Mouse (Mus musculus): ENCODE results near the gene Nfyc. TPM values are rescaled to one million over a fixed set of nuclear protein-coding genes. Genes with fewer than 3 reads are reported as not detected.
A peak's percentile ranks its signal among the peaks of the same experiment; 100 is the strongest.

Nfyc gene
- polyA plus RNA-seq, 1 experiment, result 105 TPM

- no peaks in the 10 kb centered on the region for H3K27me3 ChIP-seq (ENCODE audit: control insufficient read depth, insufficient read depth, low read length)
Measured at GRCm38 (mm10) chr4:120725516-120726090, 105.8 kb downstream of the Nfyc start.

GRCm38 (mm10) chr4:120721574-120721973, 109.8 kb downstream of the Nfyc start:
- no peak for TF ChIP-seq POLR2A (IDR thresholded peaks at IDR 0.05; ENCODE audit: low read depth, low read length)
- TF ChIP-seq CTCF (IDR thresholded peaks at IDR 0.05; ENCODE audit: extremely low read depth, insufficient read depth, insufficient read length, insufficient replicate concordance), result no peak
- Histone ChIP-seq H3K27ac (ENCODE audit: insufficient read depth, low read length) (no peak overlapping the region), H3K27me3 (ENCODE audit: control insufficient read depth, insufficient read depth, low read length) (no peaks in the 10 kb centered on the region), H3K4me3 (ENCODE audit: extremely low read depth, insufficient read depth, insufficient read length) (no peak overlapping the region), H3K4me1 (ENCODE audit: control insufficient read depth, insufficient read depth, insufficient read length) (no peaks in the 10 kb centered on the region), H3K36me3 (ENCODE audit: control insufficient read depth, insufficient read depth, low read length) (no peaks in the 10 kb centered on the region)
- WGBS, result 67% methylated on average over 2 of the region's 2 CpGs
- no peak for DNase-seq (ENCODE audit: low read depth in 1 of 2, low spot score in 2 of 2)

More at GRCm38 (mm10) chr4:120725516-120726090, 105.8 kb downstream of the Nfyc start:
- no peak for DNase-seq (ENCODE audit: low read depth in 1 of 2, low spot score in 2 of 2)
- WGBS, result 64% methylated on average over 5 of the region's 5 CpGs
- H3K4me3 ChIP-seq (ENCODE audit: extremely low read depth, insufficient read depth, insufficient read length), result no peak overlapping the region
- H3K4me1 ChIP-seq (ENCODE audit: control insufficient read depth, insufficient read depth, insufficient read length), result no peaks in the 10 kb centered on the region; the same call in 1 of the 2 replicates
- H3K36me3 ChIP-seq (ENCODE audit: control insufficient read depth, insufficient read depth, low read length), result no peaks in the 10 kb centered on the region
- H3K27ac ChIP-seq (ENCODE audit: insufficient read depth, low read length), result no peak overlapping the region
- TF ChIP-seq POLR2A (IDR thresholded peaks at IDR 0.05; ENCODE audit: low read depth, low read length), result no peak
- TF ChIP-seq CTCF (IDR thresholded peaks at IDR 0.05; ENCODE audit: extremely low read depth, insufficient read depth, insufficient read length, insufficient replicate concordance), result no peak

DNA sequence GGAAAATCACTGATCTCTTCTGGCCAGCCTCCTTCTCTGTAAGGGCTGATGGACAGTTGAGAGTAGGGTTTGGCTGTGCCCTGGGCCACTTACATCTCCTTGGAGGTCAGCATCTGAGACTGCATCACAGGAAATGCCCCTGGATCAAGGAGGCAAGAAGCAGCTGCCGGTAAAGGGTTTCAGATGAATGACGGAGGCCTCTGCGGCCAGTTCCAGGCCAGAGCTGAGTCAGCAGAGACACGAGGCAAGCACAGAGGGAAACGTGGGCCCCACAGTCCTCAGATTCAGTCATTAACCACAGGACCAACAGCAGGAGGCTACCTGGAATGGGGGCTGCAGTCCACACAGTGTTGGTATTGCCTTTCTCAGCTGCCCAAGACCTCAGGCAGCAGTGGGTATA, 112.2 kb downstream of the Nfyc start:
- 29% methylated on average over 5 of the region's 5 CpGs for WGBS
- H3K36me3 ChIP-seq (ENCODE audit: control insufficient read depth, insufficient read depth, low read length), result no peaks in the 10 kb centered on the region
- no peak for DNase-seq (ENCODE audit: low read depth in 1 of 2, low spot score in 2 of 2)
- TF ChIP-seq CTCF (IDR thresholded peaks at IDR 0.05; ENCODE audit: extremely low read depth, insufficient read depth, insufficient read length, insufficient replicate concordance), result no peak
- TF ChIP-seq POLR2A (IDR thresholded peaks at IDR 0.05; ENCODE audit: low read depth, low read length), result no peak
- H3K4me3 ChIP-seq (ENCODE audit: extremely low read depth, insufficient read depth, insufficient read length), result no peak overlapping the region
- no peaks in the 10 kb centered on the region for H3K4me1 ChIP-seq (ENCODE audit: control insufficient read depth, insufficient read depth, insufficient read length)
- no peaks in the 10 kb centered on the region for H3K27me3 ChIP-seq (ENCODE audit: control insufficient read depth, insufficient read depth, low read length)
- no peak overlapping the region for H3K27ac ChIP-seq (ENCODE audit: insufficient read depth, low read length)

DNA sequence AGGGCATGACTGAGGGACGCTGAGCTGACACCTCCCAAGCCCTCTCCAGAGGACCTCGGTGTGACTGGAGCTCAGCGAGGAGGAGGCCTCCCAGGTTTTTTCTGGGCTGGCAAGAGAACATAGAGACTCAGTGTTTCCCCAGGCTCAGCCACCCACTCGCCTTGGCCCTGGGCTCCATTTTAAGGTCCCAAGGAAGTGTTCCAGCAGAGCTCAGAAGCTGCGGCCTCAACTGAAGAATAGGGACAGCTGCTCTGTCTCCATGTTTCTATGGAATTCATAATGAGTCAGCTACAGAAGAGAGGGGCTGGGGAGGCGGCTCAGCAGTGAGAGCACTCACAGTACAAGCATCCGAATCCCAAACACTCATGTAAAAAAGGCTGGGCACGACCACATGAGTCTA, 113.8 kb downstream of the Nfyc start:
- WGBS, result 85% methylated on average over 8 of the region's 8 CpGs
- H3K27me3 ChIP-seq (ENCODE audit: control insufficient read depth, insufficient read depth, low read length), result no peaks in the 10 kb centered on the region
- H3K4me3 ChIP-seq (ENCODE audit: extremely low read depth, insufficient read depth, insufficient read length), result no peak overlapping the region
- no peaks in the 10 kb centered on the region for H3K4me1 ChIP-seq (ENCODE audit: control insufficient read depth, insufficient read depth, insufficient read length)
- TF ChIP-seq POLR2A (IDR thresholded peaks at IDR 0.05; ENCODE audit: low read depth, low read length), result no peak
- no peak for TF ChIP-seq CTCF (IDR thresholded peaks at IDR 0.05; ENCODE audit: extremely low read depth, insufficient read depth, insufficient read length, insufficient replicate concordance)
- no peak overlapping the region for H3K27ac ChIP-seq (ENCODE audit: insufficient read depth, low read length)
- no peak for DNase-seq (ENCODE audit: low read depth in 1 of 2, low spot score in 2 of 2)
- H3K36me3 ChIP-seq (ENCODE audit: control insufficient read depth, insufficient read depth, low read length), result no peaks in the 10 kb centered on the region

- whole genome bisulfite sequencing, result 20% methylated on average over 12 of the region's 12 CpGs
- no peaks in the 10 kb centered on the region for H3K36me3 ChIP-seq (ENCODE audit: control insufficient read depth, insufficient read depth, low read length)
- H3K4me3 ChIP-seq (ENCODE audit: extremely low read depth, insufficient read depth, insufficient read length), result no peak overlapping the region
- TF ChIP-seq POLR2A (IDR thresholded peaks at IDR 0.05; ENCODE audit: low read depth, low read length) (no peak), CTCF (IDR thresholded peaks at IDR 0.05; ENCODE audit: extremely low read depth, insufficient read depth, insufficient read length, insufficient replicate concordance) (no peak)
- no peaks in the 10 kb centered on the region for H3K4me1 ChIP-seq (ENCODE audit: control insufficient read depth, insufficient read depth, insufficient read length)
- no peak for DNase-seq (ENCODE audit: low read depth in 1 of 2, low spot score in 2 of 2)
- no peak overlapping the region for H3K27ac ChIP-seq (ENCODE audit: insufficient read depth, low read length)
- H3K27me3 ChIP-seq (ENCODE audit: control insufficient read depth, insufficient read depth, low read length), result no peaks in the 10 kb centered on the region
Measured at GRCm38 (mm10) chr4:120716765-120717164, 114.6 kb downstream of the Nfyc start.

DNA sequence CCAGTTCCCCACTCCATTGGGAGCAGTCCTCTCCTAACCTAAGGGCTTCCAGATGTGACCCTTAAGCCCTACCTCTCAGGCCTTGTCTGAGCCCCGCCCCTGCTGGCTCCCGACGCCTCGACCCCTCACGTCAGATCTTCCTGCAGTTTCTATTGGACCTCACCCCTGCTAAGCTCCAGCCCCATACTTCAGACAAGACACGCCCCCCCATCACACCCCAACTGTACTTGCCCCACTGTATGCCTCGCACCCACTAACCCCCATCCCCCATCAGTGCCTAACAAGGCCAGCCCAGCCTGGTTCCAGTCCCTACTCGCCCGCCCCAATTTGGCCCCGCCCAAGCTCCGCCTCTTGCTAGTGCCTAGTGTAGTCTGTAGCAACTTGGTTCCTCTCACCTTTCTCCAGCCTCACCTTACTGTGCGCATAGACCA, 115.2 kb downstream of the Nfyc start:
- 6% methylated on average over 12 of the region's 12 CpGs for WGBS
- DNase-seq (ENCODE audit: low read depth in 1 of 2, low spot score in 2 of 2), result peak in 1 of 2 experiments; percentile 20
- Histone ChIP-seq H3K36me3 (ENCODE audit: control insufficient read depth, insufficient read depth, low read length) (no peaks in the 10 kb centered on the region), H3K27me3 (ENCODE audit: control insufficient read depth, insufficient read depth, low read length) (no peaks in the 10 kb centered on the region), H3K4me3 (ENCODE audit: extremely low read depth, insufficient read depth, insufficient read length) (peak overlapping the region; percentile 45; the same call in 1 of the 2 replicates), H3K27ac (ENCODE audit: insufficient read depth, low read length) (no peak overlapping the region), H3K4me1 (ENCODE audit: control insufficient read depth, insufficient read depth, insufficient read length) (no peaks in the 10 kb centered on the region)
- TF ChIP-seq POLR2A (IDR thresholded peaks at IDR 0.05; ENCODE audit: low read depth, low read length) (no peak), CTCF (IDR thresholded peaks at IDR 0.05; ENCODE audit: extremely low read depth, insufficient read depth, insufficient read length, insufficient replicate concordance) (no peak)

GRCm38 (mm10) chr4:120713856-120714497, 117.4 kb downstream of the Nfyc start:
- H3K4me1 ChIP-seq (ENCODE audit: control insufficient read depth, insufficient read depth, insufficient read length), result no peaks in the 10 kb centered on the region
- no peaks in the 10 kb centered on the region for H3K36me3 ChIP-seq (ENCODE audit: control insufficient read depth, insufficient read depth, low read length)
- no peak for DNase-seq (ENCODE audit: low read depth in 1 of 2, low spot score in 2 of 2)
- WGBS, result 54% methylated on average over 6 of the region's 6 CpGs
- TF ChIP-seq POLR2A (IDR thresholded peaks at IDR 0.05; ENCODE audit: low read depth, low read length), result no peak
- TF ChIP-seq CTCF (IDR thresholded peaks at IDR 0.05; ENCODE audit: extremely low read depth, insufficient read depth, insufficient read length, insufficient replicate concordance), result no peak
- H3K4me3 ChIP-seq (ENCODE audit: extremely low read depth, insufficient read depth, insufficient read length), result no peak overlapping the region
- H3K27ac ChIP-seq (ENCODE audit: insufficient read depth, low read length), result no peak overlapping the region
- no peaks in the 10 kb centered on the region for H3K27me3 ChIP-seq (ENCODE audit: control insufficient read depth, insufficient read depth, low read length)
